Mouse (Mus musculus) G1E (cell line): ENCODE measurements around the gene Hes5. TPM values are rescaled to one million over a fixed set of nuclear protein-coding genes. Genes with fewer than 3 reads are reported as not detected.

Experiments used
- ATAC-seq: 2 replicates; pipeline ENCODE4 v1.8.0; 2016; ENCODE audit warnings: mild to moderate bottlenecking; ENCODE audit not compliant: insufficient number of reproducible peaks, poor library complexity, low FRiP score, severe bottlenecking; ENCODE audit errors: extremely low read depth
- DNase-seq: peaks from one replicate; pipeline ENCODE4 v3.0.0; 2012; ENCODE audit warnings: low spot score
- H3K27me3 ChIP-seq: 2 replicates; pipeline ENCODE4 v1.6.1; 2012; ENCODE audit warnings: mild to moderate bottlenecking, low read length, inconsistent platforms; ENCODE audit not compliant: insufficient read depth
- H3K36me3 ChIP-seq: replicated peaks from 2 replicates; pipeline ENCODE3; 2012; ENCODE audit warnings: mild to moderate bottlenecking, inconsistent platforms
- H3K4me1 ChIP-seq: 2 replicates; pipeline ENCODE4 v1.6.1; 2012; ENCODE audit warnings: low read depth, low read length, inconsistent platforms, mixed read lengths; ENCODE audit not compliant: insufficient read depth
- H3K4me3 ChIP-seq: 2 replicates; pipeline ENCODE4 v1.5.1; 2012; ENCODE audit warnings: low read depth, mild to moderate bottlenecking, inconsistent platforms, low read length, moderate library complexity, mixed read lengths
- H3K9me3 ChIP-seq: replicated peaks from 2 replicates; pipeline ENCODE4 v1.6.1; 2012; ENCODE audit warnings: inconsistent platforms
- GATA1 ChIP-seq: IDR thresholded peaks from 2 replicates; pipeline ENCODE4 v1.6.1; 2012; ENCODE audit warnings: borderline replicate concordance, low read length, inconsistent platforms, mixed read lengths
- GATA2 ChIP-seq: IDR thresholded peaks from 2 replicates; pipeline ENCODE4 v1.6.1; 2012; ENCODE audit warnings: low read depth, low read length, inconsistent platforms, borderline replicate concordance
- polyA plus RNA-seq: library from polyadenylated mRNA; stranded (reverse); fragments of >175 nt; gene quantifications from 2 replicates; pipeline ENCODE4 v1.2.3, GENCODE M21; 2012
- total RNA-seq, 2 experiments: library from RNA; stranded (forward) in 1 of 2; stranded (reverse) in 1 of 2; fragments of 200-1000 nt in 1 of 2; fragments of >200 nt in 1 of 2; fragmentation: Nextera tagmentation in 1 of 2; gene quantifications; 2 replicates each; pipeline ENCODE4 v1.2.3; 2014 to 2017

Gene Hes5
- total and polyA plus RNA-seq, 3 experiments: not detected

- Histone ChIP-seq H3K4me1 (no peaks in the 10 kb centered on the region), H3K27me3 (peaks cover 54% of the 10 kb centered on the region), H3K4me3 (no peak overlapping the region), H3K9me3 (no peaks in the 10 kb centered on the region), H3K36me3 (no peaks in the 10 kb centered on the region)
- ATAC-seq (no peak), DNase-seq (no peak)
- TF ChIP-seq GATA2 (no peak), GATA1 (no peak)
Observed at GRCm38 (mm10) chr4:155011312-155012025, 50.7 kb downstream of the Hes5 start.

Other genes starting within 250 kb of the Hes5 start
- not detected in 2 replicates for gene Ttc34, start 123.5 kb upstream of the Hes5 start, total RNA-seq (2014; fragmentation: Nextera tagmentation)
- gene Ttc34, start 123.5 kb upstream of the Hes5 start, total RNA-seq (2017): 0.05 TPM in 1 of 2 replicates, not detected in the other
- not detected in 2 replicates for gene Ttc34, start 123.5 kb upstream of the Hes5 start, polyA plus RNA-seq
- not detected in 2 replicates for gene Mmel1, start 91.3 kb upstream of the Hes5 start, total RNA-seq (2014; fragmentation: Nextera tagmentation)
- gene Mmel1, start 91.3 kb upstream of the Hes5 start, total RNA-seq (2017): 0.22 TPM in 1 of 2 replicates, not detected in the other
- gene Mmel1, start 91.3 kb upstream of the Hes5 start, polyA plus RNA-seq: 0.03 and 0.06 TPM in 2 replicates
- not detected in 2 replicates for gene Fam213b, start 61.8 kb upstream of the Hes5 start, total RNA-seq (2014; fragmentation: Nextera tagmentation)
- not detected in 2 replicates for gene Fam213b, start 61.8 kb upstream of the Hes5 start, total RNA-seq (2017)
- gene Fam213b, start 61.8 kb upstream of the Hes5 start, polyA plus RNA-seq: not detected in 2 replicates
- 45.1 and 131 TPM in 2 replicates for gene Tnfrsf14, start 32.4 kb upstream of the Hes5 start, total RNA-seq (2014; fragmentation: Nextera tagmentation)
- 23.9 and 27.7 TPM in 2 replicates for gene Tnfrsf14, start 32.4 kb upstream of the Hes5 start, total RNA-seq (2017)
- 3.5 and 7.2 TPM in 2 replicates for gene Tnfrsf14, start 32.4 kb upstream of the Hes5 start, polyA plus RNA-seq
- gene Pank4, start 3.2 kb downstream of the Hes5 start, total RNA-seq (2014; fragmentation: Nextera tagmentation): 33.4 and 39.3 TPM in 2 replicates
- 41.6 and 45.2 TPM in 2 replicates for gene Pank4, start 3.2 kb downstream of the Hes5 start, total RNA-seq (2017)
- gene Pank4, start 3.2 kb downstream of the Hes5 start, polyA plus RNA-seq: 30.0 and 34.2 TPM in 2 replicates
- 1.5 TPM in 2 replicates for gene Plch2, start 95.9 kb downstream of the Hes5 start, total RNA-seq (2014; fragmentation: Nextera tagmentation)
- 0.22 and 0.35 TPM in 2 replicates for gene Plch2, start 95.9 kb downstream of the Hes5 start, total RNA-seq (2017)
- gene Plch2, start 95.9 kb downstream of the Hes5 start, polyA plus RNA-seq: 0.54 and 0.61 TPM in 2 replicates
- gene Pex10, start 106.1 kb downstream of the Hes5 start, total RNA-seq (2014; fragmentation: Nextera tagmentation): 15.9 and 21.1 TPM in 2 replicates
- gene Pex10, start 106.1 kb downstream of the Hes5 start, total RNA-seq (2017): 23.2 and 23.4 TPM in 2 replicates
- gene Pex10, start 106.1 kb downstream of the Hes5 start, polyA plus RNA-seq: 30.3 and 40.2 TPM in 2 replicates
- 209 TPM in 2 replicates for gene Rer1, start 125.5 kb downstream of the Hes5 start, total RNA-seq (2014; fragmentation: Nextera tagmentation)
- gene Rer1, start 125.5 kb downstream of the Hes5 start, total RNA-seq (2017): 212 and 216 TPM in 2 replicates
- gene Rer1, start 125.5 kb downstream of the Hes5 start, polyA plus RNA-seq: 123 and 125 TPM in 2 replicates
- 2.3 and 4.2 TPM in 2 replicates for gene Morn1, start 125.7 kb downstream of the Hes5 start, total RNA-seq (2014; fragmentation: Nextera tagmentation)
- gene Morn1, start 125.7 kb downstream of the Hes5 start, total RNA-seq (2017): 5.3 and 7.2 TPM in 2 replicates
- gene Morn1, start 125.7 kb downstream of the Hes5 start, polyA plus RNA-seq: 1.8 and 2.9 TPM in 2 replicates